18 mouse cellular contexts compared by ENCODE assay signal in genomic region chr6:88489026-88489425, GRCm38 (mm10). TPM values are rescaled to one million over a fixed set of nuclear protein-coding genes. Genes with fewer than 3 reads are reported as not detected.
DNase-seq lines count a peak whose midpoint lies in the region; TF ChIP-seq lines count a peak whose summit lies in the region.
"Had no signal": no experiment of that assay in that cellular context is flagged by ENCODE, and none has a peak within 500 bp of the region (broad histone marks: within the 10 kb centered on the region; RNA-seq: fewer than 3 reads in every experiment).

No protein-coding gene starts in this region.

- DNase-seq in cerebellum, adult 11-12 months, result peak; percentile 37
- no peak for DNase-seq in cerebellum, adult 18-20 months
- DNase-seq in left cerebral cortex, adult 2 months (ENCODE audit: extremely low spot score in 1 of 2, low spot score in 2 of 2), result peak in 1 of 2 experiments; percentile 30
- no peak for DNase-seq in left cerebral cortex, postnatal 4 days
- peak; percentile 45 for DNase-seq in right cerebral cortex, postnatal 25 days
- no peak for DNase-seq in right cerebral cortex, postnatal 14 days
- no peak for DNase-seq in urinary bladder, postnatal 4 days (ENCODE audit: low spot score in 2 of 2)
- DNase-seq in kidney, postnatal 25 days, result no peak
- DNase-seq: adrenal gland, postnatal 14 days; cerebellum, adult 8-10 months; cerebellum, postnatal 36 days; gastrocnemius, adult 2 months; gastrocnemius, postnatal 25 days had no signal

- H3K4me3 ChIP-seq in left cerebral cortex, adult 2 months, result no peak overlapping the region
- H3K4me3 ChIP-seq: embryonic facial prominence, embryonic 13.5 days; forebrain, embryonic 10.5 days; gastrocnemius, adult 2 months; heart, embryonic 12.5 days; hindbrain, embryonic 10.5 days; hindbrain, embryonic 15.5 days had no signal

- intact Hi-C loops in left cerebral cortex, adult 2 months (cut with DNase I), result loop anchor here (5.0 kb wide), 2 partner anchors 302 to 377 kb away; no protein-coding TSS in a partner anchor
- intact Hi-C loops in left cerebral cortex, postnatal 4 days (cut with DNase I), result no loop called here

- TF ChIP-seq CTCF in left cerebral cortex, adult 2 months (IDR thresholded peaks at IDR 0.05), result no peak

- H3K27ac ChIP-seq in left cerebral cortex, adult 2 months, result peak overlapping the region; percentile 67
- H3K27ac ChIP-seq: embryonic facial prominence, embryonic 13.5 days; forebrain, embryonic 10.5 days; gastrocnemius, adult 2 months; hindbrain, embryonic 10.5 days; hindbrain, embryonic 15.5 days had no signal

RNA-seq across cellular contexts. Expression of gene Ruvbl1, which starts 23.8 kb away (rescaled TPM):
- total RNA-seq in left cerebral cortex, adult 2 months (2021), result 10 to 100 TPM; 38.6 to 39.3 TPM
- 10 to 100 TPM; 41.2 to 46.3 TPM for total RNA-seq in left cerebral cortex, postnatal 4 days (2021)

RNA-seq across cellular contexts. Expression of gene Sec61a1, which starts 29.7 kb away (rescaled TPM):
- total RNA-seq in left cerebral cortex, adult 2 months (2021), result 10 to 100 TPM; 81.4 to 82.0 TPM
- 100 to 1,000 TPM; 130 to 133 TPM for total RNA-seq in left cerebral cortex, postnatal 4 days (2021)

RNA-seq across cellular contexts. Expression of gene Eefsec, which starts 42.7 kb away (rescaled TPM):
- total RNA-seq in left cerebral cortex, adult 2 months (2021), result 10 to 100 TPM; 21.8 to 23.3 TPM
- total RNA-seq in left cerebral cortex, postnatal 4 days (2021), result 10 to 100 TPM; 23.3 to 24.0 TPM

Comparison
In these comparisons a context has a peak if more than half of its experiments do, and no peak if none do; other contexts are left out.
1. DNase-seq: peak in cerebellum, adult 11-12 months (single experiment) and right cerebral cortex, postnatal 25 days (single experiment); none in cerebellum, adult 18-20 months (0 of 2), left cerebral cortex, postnatal 4 days (single experiment), right cerebral cortex, postnatal 14 days (single experiment), urinary bladder, postnatal 4 days (0 of 2) and kidney, postnatal 25 days (0 of 2).